Mouse (Mus musculus) lung, embryonic 14.5 days (tissue): ENCODE measurements around the gene Hnrnpa2b1. TPM values are rescaled to one million over a fixed set of nuclear protein-coding genes. Genes with fewer than 3 reads are reported as not detected.

Experiments
- ATAC-seq: fragments of 200-750 bp; cut with Nextera tagmentation; 2 replicates; pipeline ENCODE4 v1.8.0; 2017; ENCODE audit warnings: mild to moderate bottlenecking, moderate TSS enrichment, moderate library complexity; ENCODE audit not compliant: insufficient read depth
- DNase-seq: peaks from one replicate; pipeline ENCODE4 v3.0.0-alpha.2; 2015
- H3K27ac ChIP-seq: fragments of 300-500 bp; sonication (generic); 2 replicates; pipeline ENCODE4 v1.5.1; 2014; ENCODE audit warnings: low read depth, mild to moderate bottlenecking, moderate library complexity
- H3K27me3 ChIP-seq: fragments of 300-500 bp; sonication (generic); 2 replicates; pipeline ENCODE4 v1.6.1; 2014; ENCODE audit warnings: low read length, control low read depth; ENCODE audit not compliant: insufficient read depth
- H3K36me3 ChIP-seq: fragments of 300-500 bp; sonication (generic); 2 replicates; pipeline ENCODE4 v1.6.1; 2014; ENCODE audit warnings: control low read depth; ENCODE audit not compliant: insufficient read depth
- H3K4me1 ChIP-seq: fragments of 300-500 bp; sonication (generic); 2 replicates; pipeline ENCODE4 v1.6.1; 2014; ENCODE audit warnings: antibody characterized with exemption, control low read depth; ENCODE audit not compliant: insufficient read depth
- H3K4me2 ChIP-seq: fragments of 300-500 bp; sonication (generic); 2 replicates; pipeline ENCODE4 v1.6.1; 2014; ENCODE audit warnings: mild to moderate bottlenecking
- H3K4me3 ChIP-seq: fragments of 300-500 bp; sonication (generic); 2 replicates; pipeline ENCODE4 v1.5.1; 2014; ENCODE audit warnings: low read depth, low read length
- H3K9ac ChIP-seq: fragments of 300-500 bp; sonication (generic); 2 replicates; pipeline ENCODE4 v1.6.1; 2014
- H3K9me3 ChIP-seq: fragments of 300-500 bp; sonication (generic); 2 replicates; pipeline ENCODE4 v1.6.1; 2016; ENCODE audit warnings: low read depth, low read length, control low read depth
- CTCF ChIP-seq: IDR thresholded peaks from 2 replicates; pipeline ENCODE4 v1.5.1; 2016; ENCODE audit warnings: antibody characterized with exemption, low read depth
- WGBS: fragments of 180-500 bp; shearing (Covaris S2); extraction: QIAGEN DNeasy Blood & Tissue Kit; methylation state at CpG from one replicate; pipeline ENCODE4 v1.1.7; 2014; 5-methylcytosine and 5-hydroxymethylcytosine counted together
- polyA plus RNA-seq: library from polyadenylated mRNA; unstranded; fragments of >200 nt; fragmentation: Nextera tagmentation; extraction: Ambion mirVana; gene quantifications from 2 replicates; pipeline ENCODE4 v1.2.1, GENCODE M21; 2014

Gene Hnrnpa2b1
- polyA plus RNA-seq, 1 experiment from 2014 or later, result 1,221 TPM

GRCm38 (mm10) chr6:51483861-51484260 lies 14.2 kb upstream of the Hnrnpa2b1 start:
- no peak for ATAC-seq
- no peak for TF ChIP-seq CTCF

GRCm38 (mm10) chr6:51481548-51481947 lies 11.9 kb upstream of the Hnrnpa2b1 start:
- Histone ChIP-seq H3K9ac (no peak overlapping the region), H3K4me1 (no peaks in the 10 kb centered on the region), H3K36me3 (peaks cover 62% of the 10 kb centered on the region), H3K27me3 (no peaks in the 10 kb centered on the region), H3K4me3 (no peak overlapping the region), H3K4me2 (no peak overlapping the region), H3K9me3 (no peaks in the 10 kb centered on the region), H3K27ac (no peak overlapping the region)
- 89% methylated on average over 8 of the region's 8 CpGs for WGBS
- TF ChIP-seq CTCF, result no peak
- DNase-seq, result no peak
- no peak for ATAC-seq

More at GRCm38 (mm10) chr6:51483861-51484260, 14.2 kb upstream of the Hnrnpa2b1 start:
- Histone ChIP-seq H3K4me3 (no peak overlapping the region), H3K27me3 (no peaks in the 10 kb centered on the region), H3K9ac (no peak overlapping the region), H3K4me2 (no peak overlapping the region), H3K4me1 (no peaks in the 10 kb centered on the region), H3K36me3 (peaks cover 44% of the 10 kb centered on the region), H3K27ac (no peak overlapping the region), H3K9me3 (no peaks in the 10 kb centered on the region)
- no peak for DNase-seq
- WGBS, result 86% methylated on average over 3 of the region's 3 CpGs

GRCm38 (mm10) chr6:51479136-51479731 lies 9.5 kb upstream of the Hnrnpa2b1 start:
- Histone ChIP-seq H3K9me3 (no peaks in the 10 kb centered on the region), H3K27ac (no peak overlapping the region), H3K36me3 (peaks cover 80% of the 10 kb centered on the region), H3K4me3 (no peak overlapping the region), H3K9ac (no peak overlapping the region), H3K27me3 (no peaks in the 10 kb centered on the region), H3K4me2 (no peak overlapping the region), H3K4me1 (no peaks in the 10 kb centered on the region)
- DNase-seq, result no peak
- no peak for ATAC-seq
- WGBS, result 91% methylated on average over 4 of the region's 4 CpGs
- no peak for TF ChIP-seq CTCF

GRCm38 (mm10) chr6:51472213-51472612 lies 2.5 kb upstream of the Hnrnpa2b1 start:
- Histone ChIP-seq H3K4me2 (peak overlapping the region; percentile 72), H3K4me3 (peak overlapping the region; percentile 100), H3K9me3 (no peaks in the 10 kb centered on the region), H3K27me3 (no peaks in the 10 kb centered on the region), H3K9ac (peak overlapping the region; percentile 100), H3K36me3 (peaks cover 57% of the 10 kb centered on the region), H3K27ac (no peak overlapping the region), H3K4me1 (peaks cover 5% of the 10 kb centered on the region; the same call in 1 of the 2 replicates)
- DNase-seq (no peak), ATAC-seq (no peak)
- 32% methylated on average over 4 of the region's 4 CpGs for WGBS
- TF ChIP-seq CTCF, result no peak

- peak overlapping the region; percentile 72 for H3K4me2 ChIP-seq
- H3K36me3 ChIP-seq, result peaks cover 57% of the 10 kb centered on the region
- H3K9ac ChIP-seq, result peak overlapping the region; percentile 100
- ATAC-seq (no peak), DNase-seq (peak; percentile 59)
- peaks cover 5% of the 10 kb centered on the region; the same call in 1 of the 2 replicates for H3K4me1 ChIP-seq
- H3K4me3 ChIP-seq, result peak overlapping the region; percentile 100
- no peak for TF ChIP-seq CTCF
- H3K27me3 ChIP-seq, result no peaks in the 10 kb centered on the region
- no peaks in the 10 kb centered on the region for H3K9me3 ChIP-seq
- no peak overlapping the region for H3K27ac ChIP-seq
- WGBS, result 11% methylated on average over 3 of the region's 3 CpGs
Measured at GRCm38 (mm10) chr6:51471782-51472181, 2.1 kb upstream of the Hnrnpa2b1 start.

GRCm38 (mm10) chr6:51471179-51471505 lies 1.4 kb upstream of the Hnrnpa2b1 start:
- H3K27me3 ChIP-seq, result no peaks in the 10 kb centered on the region
- DNase-seq (no peak), ATAC-seq (no peak)
- H3K9me3 ChIP-seq, result no peaks in the 10 kb centered on the region
- WGBS, result under 1% methylated on average over 10 of the region's 10 CpGs
- H3K27ac ChIP-seq, result peak overlapping the region; percentile 100
- TF ChIP-seq CTCF, result no peak
- peak overlapping the region; percentile 100 for H3K9ac ChIP-seq
- H3K36me3 ChIP-seq, result peaks cover 58% of the 10 kb centered on the region
- peak overlapping the region; percentile 72 for H3K4me2 ChIP-seq
- H3K4me1 ChIP-seq, result peaks cover 5% of the 10 kb centered on the region; the same call in 1 of the 2 replicates
- peak overlapping the region; percentile 100 for H3K4me3 ChIP-seq

- Histone ChIP-seq H3K9ac (peak within 1 kb of the TSS; percentile 100), H3K27me3 (no peaks in the 10 kb centered on the region), H3K4me2 (peak within 1 kb of the TSS; percentile 72), H3K27ac (peak within 1 kb of the TSS; percentile 100), H3K9me3 (no peaks in the 10 kb centered on the region), H3K4me1 (peaks cover 8% of the 10 kb centered on the region; the same call in 1 of the 2 replicates), H3K36me3 (peaks cover 59% of the 10 kb centered on the region), H3K4me3 (peak within 1 kb of the TSS; percentile 100)
- TF ChIP-seq CTCF, result no peak
- WGBS, result under 1% methylated on average over 90 of the region's 99 CpGs
- ATAC-seq (peak; percentile 89), DNase-seq (peak; percentile 95)
Measured at GRCm38 (mm10) chr6:51470311-51471178, 851 bp upstream of the Hnrnpa2b1 start, which contains the start of gene Cbx3. TSS of gene Cbx3 (plus strand) at chr6:51470360.
